Mouse (Mus musculus) kidney, adult 2 months (tissue): ENCODE measurements around the gene Snx4. TPM values are rescaled to one million over a fixed set of nuclear protein-coding genes. Genes with fewer than 3 reads are reported as not detected.

Source experiments
- DNase-seq: peaks from one replicate; pipeline ENCODE4 v3.0.0; 2021
- H3K27ac ChIP-seq: fragments of 200-500 bp; 2 replicates; pipeline ENCODE4 v1.5.1; 2012; ENCODE audit warnings: low read depth, low read length, control low read depth, inconsistent platforms; ENCODE audit not compliant: insufficient read depth
- H3K27me3 ChIP-seq: fragments of 200-500 bp; replicated peaks from 2 replicates; pipeline ENCODE4 v1.6.1; 2012; ENCODE audit warnings: mild to moderate bottlenecking, moderate library complexity, low read length, inconsistent platforms; ENCODE audit not compliant: control insufficient read depth, insufficient read depth
- H3K36me3 ChIP-seq: fragments of 200-500 bp; 2 replicates; pipeline ENCODE4 v1.6.1; 2012; ENCODE audit warnings: mild to moderate bottlenecking, moderate library complexity, low read length, inconsistent platforms; ENCODE audit not compliant: control insufficient read depth, insufficient read depth
- H3K4me1 ChIP-seq: fragments of 200-500 bp; 2 replicates; pipeline ENCODE4 v1.6.1; 2011; ENCODE audit warnings: low read length; ENCODE audit not compliant: control insufficient read depth, insufficient read depth
- H3K4me3 ChIP-seq: fragments of 200-500 bp; 2 replicates; pipeline ENCODE4 v1.5.1; 2011; ENCODE audit warnings: mild to moderate bottlenecking, low read depth, low read length, control low read depth; ENCODE audit not compliant: insufficient read depth
- CTCF ChIP-seq: fragments of 200-500 bp; conservative IDR thresholded peaks from 2 replicates; pipeline ENCODE4 v1.5.1; 2011; ENCODE audit warnings: low read depth, mild to moderate bottlenecking, control low read depth, low read length, moderate library complexity, mixed read lengths; ENCODE audit not compliant: insufficient read depth, insufficient read length
- POLR2A ChIP-seq: fragments of 200-500 bp; IDR thresholded peaks from one replicate; pipeline ENCODE4 v1.6.1; 2011; ENCODE audit warnings: low read depth, low read length, control low read depth
- WGBS: fragments of 180-500 bp; shearing (Covaris S2); methylation state at CpG from one replicate; pipeline ENCODE4 v1.1.7; 2018; 5-methylcytosine and 5-hydroxymethylcytosine counted together
- polyA plus RNA-seq: library from polyadenylated mRNA; depleted of rRNA; stranded (reverse); fragments of >200 nt; gene quantifications from 2 replicates; pipeline ENCODE4 v1.2.3, GENCODE M21; 2012

The Snx4 gene
- polyA plus RNA-seq, 1 experiment = 16.2 TPM

GRCm38 (mm10) chr16:33267616-33268253 lies 16.5 kb downstream of the Snx4 start:
- 94% methylated on average over 9 of the region's 9 CpGs for WGBS
- H3K36me3 ChIP-seq = peaks cover 11% of the 10 kb centered on the region; the same call in 1 of the 2 replicates
- no peaks in the 10 kb centered on the region for H3K4me1 ChIP-seq
- H3K4me3 ChIP-seq = no peak overlapping the region
- no peaks in the 10 kb centered on the region for H3K27me3 ChIP-seq
- H3K27ac ChIP-seq = no peak overlapping the region
- no peak for TF ChIP-seq CTCF
- TF ChIP-seq POLR2A = no peak
- no peak for DNase-seq

DNA sequence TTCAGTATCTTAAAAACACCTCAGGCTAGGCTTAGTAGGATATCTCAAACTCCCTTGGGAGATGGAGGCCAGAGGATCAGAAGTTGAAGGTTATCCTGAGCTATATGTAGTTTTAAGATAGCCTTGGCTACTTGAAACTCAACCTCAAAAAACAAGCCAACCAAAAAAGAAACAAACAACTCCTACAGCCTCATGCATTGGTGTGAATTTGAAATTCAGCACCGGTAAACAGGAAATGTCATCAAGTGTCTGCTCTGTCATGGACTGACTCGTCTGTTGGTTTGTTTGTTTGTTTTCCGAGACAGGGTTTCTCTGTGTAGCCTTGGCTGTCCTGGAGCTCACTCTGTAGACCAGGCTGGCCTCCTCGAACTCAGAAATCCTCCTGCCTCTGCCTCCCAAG lies 20.6 kb downstream of the Snx4 start:
- peaks cover 6% of the 10 kb centered on the region; the same call in 1 of the 2 replicates for H3K36me3 ChIP-seq
- no peak for DNase-seq
- TF ChIP-seq CTCF = no peak
- TF ChIP-seq POLR2A = no peak
- 87% methylated on average over 4 of the region's 4 CpGs for WGBS
- no peaks in the 10 kb centered on the region for H3K27me3 ChIP-seq
- H3K27ac ChIP-seq = no peak overlapping the region
- H3K4me1 ChIP-seq = no peaks in the 10 kb centered on the region
- H3K4me3 ChIP-seq = no peak overlapping the region

DNA sequence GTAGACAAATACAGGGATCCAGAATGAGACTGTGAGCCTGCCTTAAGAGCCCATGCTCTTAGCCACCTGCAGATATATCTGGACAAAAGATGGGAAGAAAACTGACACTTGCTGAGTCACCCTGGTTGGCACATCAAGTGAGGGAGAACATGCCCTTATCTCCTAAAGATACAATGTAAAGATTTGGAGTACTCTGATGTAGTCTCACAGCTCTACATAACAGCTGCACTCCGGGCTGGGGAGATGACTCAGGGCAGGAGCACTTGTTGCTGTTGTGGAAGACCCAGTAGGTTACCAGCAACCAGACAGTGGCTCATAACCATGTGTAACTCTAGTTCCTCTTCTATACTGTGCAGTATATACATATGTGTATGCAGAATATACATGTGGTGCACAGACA lies 31.8 kb downstream of the Snx4 start:
- H3K27me3 ChIP-seq = no peaks in the 10 kb centered on the region
- 86% methylated on average over 1 of the region's 1 CpGs for WGBS
- H3K36me3 ChIP-seq = no peaks in the 10 kb centered on the region; the same call in none of the 2 replicates
- no peak overlapping the region for H3K27ac ChIP-seq
- H3K4me1 ChIP-seq = no peaks in the 10 kb centered on the region
- no peak for TF ChIP-seq POLR2A
- TF ChIP-seq CTCF = no peak
- no peak overlapping the region for H3K4me3 ChIP-seq
- DNase-seq = no peak

DNA sequence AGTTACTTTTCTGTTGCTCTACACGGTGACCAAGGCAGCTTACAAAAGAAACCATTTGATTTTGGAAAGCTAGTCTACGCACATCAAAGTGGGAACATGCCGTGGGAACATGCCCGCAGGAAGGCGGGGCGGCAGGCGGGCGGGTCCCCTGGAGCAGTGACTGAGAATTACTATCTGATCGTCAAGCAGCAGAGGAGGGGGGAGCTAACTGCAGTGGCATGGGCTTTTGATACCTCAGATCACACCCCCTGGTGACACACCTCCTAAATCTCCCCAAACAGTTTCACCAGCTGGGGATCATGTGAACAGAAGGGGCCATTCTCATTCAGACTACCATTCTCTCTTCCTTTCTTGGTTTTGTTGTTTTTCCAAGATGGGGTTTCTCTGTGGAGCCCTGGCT lies 37.3 kb downstream of the Snx4 start:
- Histone ChIP-seq H3K27ac (no peak overlapping the region), H3K27me3 (no peaks in the 10 kb centered on the region), H3K36me3 (peaks cover 2% of the 10 kb centered on the region), H3K4me3 (no peak overlapping the region), H3K4me1 (no peaks in the 10 kb centered on the region)
- TF ChIP-seq POLR2A (no peak), CTCF (no peak)
- no peak for DNase-seq
- WGBS = 80% methylated on average over 9 of the region's 9 CpGs

DNA sequence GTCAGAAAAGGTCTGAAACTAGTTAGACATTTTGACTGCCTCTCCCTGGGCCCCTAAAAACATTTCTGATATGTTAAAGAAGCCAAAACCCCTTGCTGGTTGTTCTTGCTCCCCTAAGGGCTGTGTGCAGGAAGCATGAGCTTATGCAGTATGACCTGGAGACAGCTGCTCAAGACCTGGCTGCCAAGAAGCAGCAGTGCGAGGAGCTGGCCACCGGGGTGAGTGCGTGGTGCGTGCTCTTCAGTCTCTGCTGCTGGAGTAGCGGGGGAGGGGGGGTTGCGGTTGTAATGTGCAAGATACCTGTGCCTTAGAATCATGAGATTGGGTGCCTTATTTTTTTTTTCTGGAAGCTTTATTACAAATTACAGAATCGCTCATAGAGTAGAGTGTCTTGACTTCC lies 38.7 kb downstream of the Snx4 start:
- TF ChIP-seq CTCF (no peak), POLR2A (no peak)
- no peaks in the 10 kb centered on the region for H3K4me1 ChIP-seq
- H3K27me3 ChIP-seq = no peaks in the 10 kb centered on the region
- 61% methylated on average over 7 of the region's 7 CpGs for WGBS
- H3K4me3 ChIP-seq = no peak overlapping the region
- no peak for DNase-seq
- no peak overlapping the region for H3K27ac ChIP-seq
- H3K36me3 ChIP-seq = peaks cover 3% of the 10 kb centered on the region

GRCm38 (mm10) chr16:33292241-33292640 lies 41.0 kb downstream of the Snx4 start:
- no peak for DNase-seq
- Histone ChIP-seq H3K4me1 (no peaks in the 10 kb centered on the region), H3K4me3 (no peak overlapping the region), H3K27ac (no peak overlapping the region), H3K27me3 (no peaks in the 10 kb centered on the region), H3K36me3 (peaks cover 12% of the 10 kb centered on the region)
- TF ChIP-seq POLR2A = no peak
- no peak for TF ChIP-seq CTCF
- whole genome bisulfite sequencing = 96% methylated on average over 7 of the region's 7 CpGs

DNA sequence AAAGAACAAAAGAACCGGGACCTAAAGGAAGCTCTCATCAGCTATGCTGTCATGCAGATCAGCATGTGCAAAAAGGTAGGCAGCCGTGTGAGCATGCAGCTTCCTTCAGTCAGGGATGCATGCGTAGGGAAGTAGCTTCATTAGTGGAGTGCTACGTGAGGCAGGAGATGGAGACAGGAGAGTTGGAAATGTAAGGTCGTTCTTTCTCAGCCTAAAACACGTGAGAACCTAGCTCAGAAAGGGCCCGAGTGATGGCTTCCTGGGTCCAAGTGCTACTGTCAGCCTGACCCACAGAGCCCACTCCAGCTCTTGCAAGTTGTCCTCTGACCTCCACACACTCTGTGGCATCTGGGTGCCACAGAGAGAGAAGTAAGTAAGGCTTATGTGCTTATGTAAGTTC lies 43.4 kb downstream of the Snx4 start:
- 90% methylated on average over 7 of the region's 7 CpGs for WGBS
- DNase-seq = no peak
- Histone ChIP-seq H3K27ac (no peak overlapping the region), H3K4me1 (no peaks in the 10 kb centered on the region), H3K4me3 (no peak overlapping the region), H3K36me3 (peaks cover 12% of the 10 kb centered on the region), H3K27me3 (no peaks in the 10 kb centered on the region)
- no peak for TF ChIP-seq CTCF
- no peak for TF ChIP-seq POLR2A

DNA sequence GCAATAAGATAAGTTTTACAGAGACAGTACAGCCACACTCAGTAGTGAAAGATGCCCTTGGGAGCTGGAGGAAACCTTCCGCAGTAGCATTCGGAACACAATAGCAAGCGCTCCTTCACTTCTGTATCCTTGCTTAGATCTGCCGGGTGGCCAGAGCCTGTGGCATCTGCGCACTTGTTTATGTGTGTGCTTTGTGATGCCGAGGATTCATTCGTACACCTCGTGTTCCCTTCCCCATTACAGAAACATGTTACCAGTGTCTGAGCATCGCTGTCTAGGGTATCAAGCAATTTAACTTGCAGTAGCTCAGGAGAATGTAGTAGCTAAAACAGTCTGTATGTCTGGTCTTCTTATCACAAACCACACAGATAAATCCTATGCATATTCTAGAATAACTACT lies 44.1 kb downstream of the Snx4 start:
- no peaks in the 10 kb centered on the region for H3K4me1 ChIP-seq
- TF ChIP-seq POLR2A = no peak
- no peak for TF ChIP-seq CTCF
- DNase-seq = no peak
- H3K27ac ChIP-seq = no peak overlapping the region
- no peak overlapping the region for H3K4me3 ChIP-seq
- no peaks in the 10 kb centered on the region for H3K27me3 ChIP-seq
- peaks cover 12% of the 10 kb centered on the region for H3K36me3 ChIP-seq
- WGBS = 96% methylated on average over 9 of the region's 9 CpGs
